Mouse (Mus musculus): Measurements from ENCODE around the gene Pde11a.
"Not testable (repeated sequence)": the region's sequence is repeated elsewhere in the genome, so short reads cannot be mapped to it uniquely, and the experiment has no call there.

Pde11a gene

DNA sequence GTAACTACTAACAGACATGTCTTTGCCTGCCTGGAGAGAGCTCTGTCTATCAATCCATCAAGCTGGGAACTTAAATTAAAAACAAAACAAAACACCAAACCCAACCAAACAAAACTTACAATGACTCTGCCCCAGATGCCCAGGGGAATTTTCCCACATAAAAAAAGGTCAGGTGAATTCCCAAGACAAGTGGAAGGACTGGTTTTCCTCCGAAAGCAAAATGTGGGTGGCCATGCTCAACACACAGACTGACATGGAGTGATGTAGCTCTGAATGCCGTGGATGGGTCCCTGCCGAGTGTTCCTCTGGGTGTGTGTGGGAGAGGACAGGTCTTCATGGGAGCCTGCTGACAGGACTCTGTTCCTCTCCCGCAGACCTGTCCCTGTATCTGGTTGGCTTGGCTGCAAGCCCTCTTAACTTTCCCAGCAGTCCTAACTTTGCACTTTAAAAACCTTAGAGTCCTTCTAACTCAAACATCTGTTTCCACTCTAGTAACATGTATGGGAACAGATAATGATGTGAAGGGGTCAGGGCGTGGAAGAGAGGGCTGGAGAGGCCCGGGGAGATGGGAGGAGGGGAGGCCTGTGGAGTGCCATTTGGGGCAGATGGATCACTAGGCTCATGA lies 346.9 kb downstream of the Pde11a start:
- no peak for DNase-seq (ENCODE audit: low spot score in 2 of 2)

DNA sequence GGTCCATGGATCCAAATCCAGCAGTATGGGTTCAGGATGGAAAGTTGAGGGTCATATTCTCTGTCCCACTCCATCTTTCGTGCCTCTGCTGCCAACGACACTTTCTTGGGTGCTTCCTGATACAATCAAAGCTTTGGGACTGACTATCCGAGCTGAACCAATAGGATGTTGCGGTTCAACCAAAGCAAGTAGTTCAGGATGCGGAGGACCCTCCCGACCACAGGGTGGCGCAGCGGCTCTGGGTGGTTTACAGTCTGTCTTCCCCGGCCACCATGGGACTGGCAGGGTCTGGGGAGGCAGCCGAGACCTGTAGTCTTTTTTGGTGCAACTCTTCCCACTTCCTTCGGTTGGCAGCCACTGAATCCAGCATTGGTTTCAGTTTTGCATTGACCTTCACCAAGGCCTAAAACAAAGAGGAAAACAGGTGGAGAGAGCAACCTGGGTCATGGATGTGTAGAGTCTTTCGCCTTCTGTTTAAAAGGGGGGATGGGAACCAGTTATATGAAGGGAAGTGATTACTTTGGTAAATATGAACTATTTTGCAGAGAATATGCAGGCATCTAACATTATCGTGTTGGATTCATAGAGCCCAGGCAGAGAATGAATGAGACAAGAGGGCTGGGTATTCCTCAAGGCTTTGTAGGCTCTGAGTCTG lies 347.6 kb downstream of the Pde11a start:
- DNase-seq (ENCODE audit: low spot score in 2 of 2) = peak; percentile 47 to 61

DNA sequence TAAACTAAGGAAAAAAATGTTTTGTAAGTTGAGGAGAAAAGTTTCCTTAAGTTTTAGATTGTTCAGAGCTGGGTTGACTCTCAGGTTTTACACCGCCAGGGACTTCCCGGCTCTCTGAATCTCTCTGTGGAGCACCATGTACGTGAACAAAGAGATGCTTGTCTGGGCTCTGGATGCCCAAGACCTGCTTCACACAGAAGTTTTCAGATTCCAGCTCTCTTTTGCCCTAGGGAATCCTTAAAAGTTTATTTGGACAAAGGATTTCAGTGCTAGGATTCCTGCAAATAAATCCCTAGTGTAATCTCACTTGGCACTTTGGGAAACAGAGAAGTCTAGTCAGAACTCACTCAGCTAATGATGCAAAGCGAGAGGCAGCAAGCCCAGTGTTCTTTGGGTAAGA lies 348.9 kb downstream of the Pde11a start:
- DNase-seq (ENCODE audit: low spot score in 2 of 2) = no peak

DNA sequence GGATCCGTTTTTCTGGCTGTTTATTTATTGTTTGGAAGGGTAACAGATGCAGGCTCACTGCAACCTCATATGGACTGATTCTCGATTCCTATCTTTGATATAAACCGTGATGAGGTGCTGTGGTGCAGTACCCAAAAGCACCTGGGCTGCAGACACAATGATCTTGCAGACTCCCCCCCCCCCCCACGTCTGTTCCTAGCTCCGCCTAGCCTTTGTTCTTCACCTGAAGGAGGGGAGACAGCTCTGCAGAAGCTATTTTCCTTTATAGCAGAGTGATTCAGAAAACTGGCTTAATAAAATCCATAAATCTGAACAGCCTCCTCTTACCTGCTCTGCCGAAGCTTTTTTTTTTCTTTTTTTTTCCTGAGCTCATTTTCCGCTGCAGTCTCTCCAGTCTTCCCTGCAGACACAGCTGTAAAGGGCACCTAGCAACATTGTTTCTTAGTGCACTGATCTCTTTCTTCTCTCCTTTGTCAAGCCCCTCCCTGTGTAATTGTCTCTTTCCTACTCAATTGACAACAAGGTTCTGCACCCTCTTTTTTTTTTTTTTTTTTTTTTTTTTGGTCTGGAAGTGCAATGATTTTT lies 349.7 kb downstream of the Pde11a start:
- no peak for DNase-seq (ENCODE audit: low spot score in 2 of 2)

DNA sequence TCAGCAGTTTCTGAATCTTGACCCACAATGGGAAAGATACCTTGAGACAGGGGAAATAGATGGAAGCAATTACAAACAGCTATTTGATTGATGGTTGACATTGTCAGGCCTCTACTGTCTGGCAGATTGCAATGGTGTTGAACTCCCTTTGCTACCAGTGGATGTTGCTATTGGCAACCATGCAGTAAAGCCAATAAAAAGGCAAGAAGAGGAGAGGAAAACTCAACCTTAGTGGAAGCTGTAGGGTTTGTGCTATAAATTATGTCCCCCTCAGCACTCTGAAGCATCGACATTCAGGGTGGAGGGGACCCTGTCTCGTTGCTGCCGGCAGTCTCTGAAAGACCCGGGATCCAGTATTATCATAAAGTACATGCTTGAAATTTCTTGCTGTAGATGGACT lies 350.2 kb downstream of the Pde11a start:
- DNase-seq (ENCODE audit: low spot score in 2 of 2) = no peak

DNA sequence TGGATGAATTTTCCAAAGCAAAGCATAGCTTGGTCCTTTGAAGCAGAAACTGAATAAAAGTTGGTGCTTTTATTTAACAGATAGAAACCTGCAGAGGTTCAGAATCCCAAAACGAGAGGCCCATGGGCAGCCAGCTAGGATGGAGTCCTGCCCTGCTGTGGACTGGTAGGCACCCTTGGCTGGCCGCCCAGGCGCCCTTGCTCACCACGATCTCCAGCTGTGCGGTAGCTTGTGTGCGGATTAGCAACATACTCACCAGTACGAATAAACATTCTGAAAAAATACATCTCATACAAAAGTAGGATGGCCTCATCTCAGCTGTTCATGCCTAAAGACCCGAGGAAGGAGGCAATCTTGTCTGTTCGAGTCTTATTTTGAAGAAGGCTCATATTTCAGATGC lies 350.8 kb downstream of the Pde11a start:
- no peak for DNase-seq (ENCODE audit: low spot score in 2 of 2)

DNA sequence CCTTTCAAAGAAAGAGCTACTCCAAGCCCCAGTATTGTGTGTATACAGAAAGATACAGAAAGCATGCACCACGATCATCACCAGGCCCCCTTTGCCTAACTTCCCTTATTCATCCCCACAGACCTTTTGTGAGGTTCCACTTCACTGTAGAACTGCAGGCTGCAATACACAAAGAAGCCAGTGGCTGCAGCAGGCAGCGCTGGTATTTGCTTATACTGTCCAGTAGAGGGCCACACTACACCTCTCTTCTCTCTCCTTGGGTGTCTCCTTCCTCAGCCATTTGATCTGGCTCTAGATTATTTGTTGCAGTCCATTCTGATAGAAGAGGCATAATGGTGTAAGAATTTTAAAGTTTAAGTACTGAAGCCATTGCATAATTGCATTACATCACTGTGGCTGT lies 353.4 kb downstream of the Pde11a start:
- DNase-seq (ENCODE audit: low spot score in 2 of 2) = peak in 1 of 2 experiments; percentile 71

DNA sequence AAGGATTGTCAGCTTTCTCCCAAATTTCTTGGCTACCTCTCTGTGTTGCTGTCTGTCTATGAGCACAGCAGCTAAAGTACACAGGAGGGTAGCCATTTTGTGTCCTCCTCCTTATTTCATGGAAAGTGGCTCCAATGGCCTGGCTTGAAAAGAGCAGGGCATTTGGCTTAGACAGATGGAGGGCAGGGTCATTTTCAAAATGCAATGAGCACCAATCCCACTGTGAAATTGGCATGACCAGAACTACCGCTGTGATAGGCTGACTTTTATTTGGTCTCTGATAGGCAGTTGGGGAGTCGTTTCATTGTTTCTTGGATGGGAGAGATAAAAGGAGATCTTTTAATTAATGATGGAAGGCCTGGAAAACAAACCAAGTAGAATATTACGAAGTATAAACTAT lies 354.7 kb downstream of the Pde11a start:
- DNase-seq (ENCODE audit: low spot score in 2 of 2) = no peak

DNA sequence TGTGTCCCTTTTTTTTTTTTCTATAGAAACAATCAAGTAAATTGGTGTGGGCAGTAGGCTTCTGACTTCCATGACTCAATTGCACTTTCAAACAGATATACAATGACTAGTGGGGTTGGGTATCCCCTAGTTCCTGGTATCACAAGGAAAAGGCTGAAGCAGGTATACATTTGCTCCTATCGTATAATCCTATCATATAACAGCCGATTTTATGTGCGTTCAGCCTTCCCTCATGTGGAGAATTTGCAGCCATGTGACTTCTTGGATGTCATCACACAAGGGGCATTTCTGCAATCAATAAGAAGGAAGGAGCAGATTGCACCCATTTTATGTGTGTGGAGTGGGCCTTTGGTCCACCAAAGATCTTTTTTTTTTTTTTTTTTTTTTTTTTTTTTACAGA lies 355.5 kb downstream of the Pde11a start:
- DNase-seq (ENCODE audit: low spot score in 2 of 2) = no peak

DNA sequence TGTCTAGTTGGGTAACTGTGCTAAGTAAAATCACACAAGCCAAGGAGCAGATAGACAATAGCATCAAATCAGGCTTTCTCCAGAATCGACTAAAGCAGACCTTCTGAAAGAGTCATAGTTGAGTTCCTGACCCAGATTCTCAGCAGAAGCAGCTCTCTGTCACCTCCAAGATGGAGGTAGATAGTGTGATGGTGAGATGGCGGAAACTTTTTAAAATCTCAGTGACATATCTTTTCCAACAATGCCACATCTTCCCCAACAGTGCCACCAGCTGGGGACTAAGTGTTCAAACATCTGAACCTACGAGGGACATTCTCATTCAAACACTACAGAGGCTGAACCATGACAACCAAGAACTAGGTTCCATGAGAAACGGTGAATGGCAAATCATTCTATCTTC lies 355.9 kb downstream of the Pde11a start:
- DNase-seq (ENCODE audit: low spot score in 2 of 2) = no peak

DNA sequence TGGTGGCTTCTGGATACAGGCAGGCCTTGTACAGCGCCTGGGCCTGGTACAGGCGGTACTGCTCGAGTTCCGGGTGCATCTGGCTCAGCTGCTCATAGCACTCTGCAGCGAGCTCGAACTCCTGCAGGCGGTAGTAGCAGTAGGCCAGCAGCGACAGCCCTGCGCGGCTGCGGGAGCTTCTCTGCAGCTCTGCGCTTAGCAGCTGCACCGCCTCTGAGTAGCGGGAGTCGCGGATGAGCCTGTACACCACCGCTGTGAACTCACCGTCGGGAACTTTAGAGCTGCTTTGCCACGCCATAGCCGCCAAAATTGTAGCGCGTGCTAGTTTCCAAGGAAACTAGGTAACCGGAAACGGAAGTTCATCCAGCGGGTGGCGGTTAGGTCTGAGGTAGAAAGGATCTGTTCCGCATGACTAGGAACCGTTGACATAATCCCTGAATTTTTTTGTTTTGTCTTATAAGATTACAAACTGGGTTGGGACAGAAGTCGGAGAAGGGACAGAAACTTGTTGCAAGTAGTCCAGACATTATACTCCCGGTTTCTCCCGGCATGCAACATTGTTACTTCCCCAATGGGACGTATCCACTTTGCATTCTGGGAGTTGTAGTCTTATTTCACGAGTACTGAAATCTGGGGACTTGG lies 357.0 kb downstream of the Pde11a start, which contains the start of gene Ttc30a1:
Gene Ttc30a1, minus strand, starts transcription at position 528 of the 642 bp plus-strand sequence.
- peak; percentile 54 to 79 for DNase-seq (ENCODE audit: low spot score in 2 of 2)

DNA sequence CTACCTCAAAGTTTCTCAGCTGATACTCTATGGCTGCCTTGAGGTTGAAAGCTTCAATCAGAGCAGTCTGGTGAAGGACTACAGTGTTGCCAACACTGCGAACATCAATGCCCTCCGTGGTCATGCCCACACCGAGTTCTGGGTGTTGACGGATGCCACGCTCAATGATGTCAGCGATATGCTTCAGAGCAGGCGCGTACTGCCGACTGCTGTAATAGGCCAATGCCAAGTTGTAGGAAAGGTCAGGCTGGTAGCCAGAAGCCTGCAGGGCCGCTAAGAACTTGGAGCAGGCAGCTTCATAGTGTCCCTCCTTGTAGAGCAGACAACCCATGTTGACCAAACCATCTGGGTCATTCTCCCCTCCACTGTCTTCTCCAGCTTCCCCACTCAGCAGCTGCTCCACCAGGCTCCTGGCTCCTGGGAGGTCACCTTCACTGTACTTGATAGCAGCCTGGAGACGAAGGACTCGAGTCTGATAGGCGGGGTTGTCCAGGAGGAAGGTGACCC lies 357.6 kb downstream of the Pde11a start:
- DNase-seq (ENCODE audit: low spot score in 2 of 2) = not testable (repeated sequence)

DNA sequence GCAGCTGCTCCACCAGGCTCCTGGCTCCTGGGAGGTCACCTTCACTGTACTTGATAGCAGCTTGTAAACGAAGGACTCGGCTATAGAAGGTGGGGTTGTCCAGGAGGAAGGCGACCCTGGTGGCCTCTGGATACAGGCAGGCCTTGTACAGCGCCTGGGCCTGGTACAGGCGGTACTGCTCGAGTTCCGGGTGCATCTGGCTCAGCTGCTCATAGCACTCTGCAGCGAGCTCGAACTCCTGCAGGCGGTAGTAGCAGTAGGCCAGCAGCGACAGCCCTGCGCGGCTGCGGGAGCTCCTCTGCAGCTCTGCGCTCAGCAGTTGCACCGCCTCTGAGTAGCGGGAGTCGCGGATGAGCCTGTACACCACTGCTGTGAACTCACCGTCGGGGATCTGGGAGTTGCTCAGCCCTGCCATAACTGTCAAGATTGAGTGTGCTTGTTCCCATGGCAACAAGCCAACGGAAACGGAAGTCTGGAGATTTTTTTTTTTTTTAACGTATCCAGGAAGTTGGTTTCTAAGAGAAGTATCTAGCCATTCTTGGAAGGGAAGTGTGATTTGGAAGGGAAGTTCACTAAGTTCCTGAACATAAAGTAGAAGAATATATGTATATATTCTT lies 360.7 kb downstream of the Pde11a start, which contains the start of gene Ttc30a2:
Gene Ttc30a2, minus strand, starts transcription at position 419 of the 617 bp plus-strand sequence.
- not testable (repeated sequence) for DNase-seq (ENCODE audit: low spot score in 2 of 2)

DNA sequence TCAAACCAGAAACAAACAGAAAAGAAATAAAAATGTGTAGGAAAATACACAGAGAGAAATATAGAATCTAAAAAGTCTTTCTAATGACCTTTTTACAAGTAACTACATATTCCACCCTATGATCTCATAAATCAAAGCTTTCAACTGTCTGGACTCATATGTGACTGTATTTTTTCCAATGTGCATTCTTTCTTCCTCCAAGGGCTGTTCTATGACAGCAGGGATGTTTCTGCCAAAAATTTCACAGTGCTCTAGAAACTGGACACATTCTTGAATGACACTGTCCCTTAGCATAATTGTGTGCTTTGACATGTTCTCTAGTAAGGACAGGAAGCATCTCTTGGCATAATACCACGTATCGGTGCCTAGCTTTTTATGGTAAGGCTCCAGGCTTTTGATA lies 362.5 kb downstream of the Pde11a start:
- DNase-seq (ENCODE audit: low spot score in 2 of 2) = not testable (repeated sequence)

DNA sequence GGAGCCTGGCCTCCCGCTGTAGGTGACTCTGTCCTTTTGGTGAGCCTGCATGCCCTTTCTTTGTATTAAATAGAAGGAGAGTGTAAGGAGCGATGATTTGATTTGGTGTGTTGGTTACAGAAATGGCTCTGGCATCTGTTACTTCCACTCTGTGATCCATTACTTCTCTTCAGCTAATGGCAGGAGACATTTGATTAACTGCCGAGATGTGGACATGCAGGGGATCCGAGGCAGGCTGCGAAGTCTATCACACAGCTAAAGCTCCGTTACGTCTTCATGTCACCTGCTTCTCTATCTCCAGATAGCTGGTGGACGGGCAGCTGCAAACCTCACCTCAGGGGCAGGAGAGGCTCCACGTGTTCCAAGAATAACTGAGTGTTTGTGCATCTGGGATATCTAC lies 364.4 kb downstream of the Pde11a start:
- no peak for DNase-seq (ENCODE audit: low spot score in 2 of 2)

DNA sequence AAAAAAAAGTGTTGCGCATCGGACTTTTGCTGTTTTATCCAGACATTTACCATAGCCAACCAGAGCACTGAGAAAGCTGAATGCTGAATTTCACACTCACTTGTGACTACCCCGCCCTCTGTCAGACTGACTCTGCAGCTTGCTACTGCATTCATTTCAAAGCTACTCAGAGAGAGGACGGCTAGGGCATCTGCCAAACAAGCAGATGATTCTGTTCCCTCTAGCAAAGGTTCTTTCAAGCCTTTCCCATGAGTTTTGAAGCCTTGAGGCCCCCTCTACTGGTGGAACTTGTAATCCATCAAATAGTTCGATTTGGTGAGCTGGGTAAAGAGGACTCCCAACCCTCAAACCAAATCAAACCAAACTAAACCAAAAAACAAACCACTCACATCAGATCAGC lies 373.6 kb downstream of the Pde11a start:
- peak; percentile 57 to 58 for DNase-seq (ENCODE audit: low spot score in 2 of 2)

DNA sequence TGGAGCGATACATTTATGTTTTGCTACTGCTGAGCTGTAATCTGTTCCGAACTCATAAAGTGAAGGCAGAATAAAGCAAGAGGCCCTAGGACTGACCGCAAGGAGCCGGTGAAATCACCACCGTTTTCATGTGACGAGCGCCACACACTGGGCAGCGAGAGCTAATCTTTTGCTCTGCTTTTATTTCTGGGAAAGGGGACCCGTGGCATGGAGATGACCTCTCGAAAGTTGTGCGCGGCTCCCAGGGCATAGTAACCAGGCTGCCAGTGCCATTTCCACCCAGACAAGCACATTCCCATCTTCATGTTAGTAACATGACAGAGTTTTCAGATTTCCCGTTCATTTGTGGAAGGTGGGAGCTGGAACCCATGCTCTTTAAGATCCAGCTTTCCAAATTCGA lies 374.1 kb downstream of the Pde11a start:
- DNase-seq (ENCODE audit: low spot score in 2 of 2) = peak in 1 of 2 experiments; percentile 48

DNA sequence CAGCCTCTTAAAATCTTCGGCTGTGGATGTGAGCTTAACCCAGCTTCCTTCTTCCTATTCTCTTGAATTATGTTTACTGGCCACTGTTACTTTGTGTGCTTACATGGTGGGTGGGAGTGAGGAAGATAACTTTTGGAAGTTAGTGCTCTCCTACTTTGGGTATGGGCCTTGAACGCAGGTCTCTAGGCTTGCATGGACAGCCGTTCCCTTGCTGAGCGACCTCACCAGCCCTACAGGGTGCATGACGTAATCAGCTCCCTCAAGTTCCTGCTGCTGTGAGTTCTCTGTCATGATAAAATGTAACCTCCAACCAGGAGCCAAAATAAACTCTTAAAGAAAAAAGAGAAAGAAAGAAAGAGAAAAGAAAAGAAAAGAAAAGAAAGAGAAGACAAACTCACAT lies 374.5 kb downstream of the Pde11a start:
- DNase-seq (ENCODE audit: low spot score in 2 of 2) = no peak

DNA sequence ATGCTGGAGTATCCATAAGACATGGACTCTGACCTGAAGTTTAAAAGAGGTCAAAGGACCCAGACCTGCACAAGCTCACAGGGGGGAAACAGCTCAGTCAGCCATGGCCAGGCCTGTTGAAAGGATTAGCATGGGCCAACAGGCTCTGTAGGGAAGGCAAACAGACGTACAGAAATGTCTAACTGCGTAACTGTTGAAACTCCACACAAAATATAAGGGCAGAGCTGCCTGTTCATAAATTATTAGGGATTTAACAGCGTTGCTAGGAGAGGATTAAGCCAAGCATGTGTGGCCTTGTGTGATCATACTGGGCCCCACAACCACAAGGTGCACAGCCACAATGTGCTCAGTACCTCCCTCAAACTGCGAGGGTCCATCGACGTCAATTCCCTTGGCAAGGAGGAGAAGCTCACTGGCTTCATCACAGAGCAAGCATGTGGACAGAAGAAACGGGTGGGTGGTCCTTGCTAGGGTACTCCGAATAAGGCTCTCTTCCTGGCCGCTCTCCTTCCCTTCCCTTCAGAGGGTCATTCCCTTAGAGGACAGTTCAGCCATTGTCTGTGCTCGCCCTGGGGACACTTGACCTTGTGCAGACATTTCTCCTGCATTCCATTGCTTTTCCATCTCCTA lies 375.2 kb downstream of the Pde11a start:
- no peak for DNase-seq (ENCODE audit: low spot score in 2 of 2)

DNA sequence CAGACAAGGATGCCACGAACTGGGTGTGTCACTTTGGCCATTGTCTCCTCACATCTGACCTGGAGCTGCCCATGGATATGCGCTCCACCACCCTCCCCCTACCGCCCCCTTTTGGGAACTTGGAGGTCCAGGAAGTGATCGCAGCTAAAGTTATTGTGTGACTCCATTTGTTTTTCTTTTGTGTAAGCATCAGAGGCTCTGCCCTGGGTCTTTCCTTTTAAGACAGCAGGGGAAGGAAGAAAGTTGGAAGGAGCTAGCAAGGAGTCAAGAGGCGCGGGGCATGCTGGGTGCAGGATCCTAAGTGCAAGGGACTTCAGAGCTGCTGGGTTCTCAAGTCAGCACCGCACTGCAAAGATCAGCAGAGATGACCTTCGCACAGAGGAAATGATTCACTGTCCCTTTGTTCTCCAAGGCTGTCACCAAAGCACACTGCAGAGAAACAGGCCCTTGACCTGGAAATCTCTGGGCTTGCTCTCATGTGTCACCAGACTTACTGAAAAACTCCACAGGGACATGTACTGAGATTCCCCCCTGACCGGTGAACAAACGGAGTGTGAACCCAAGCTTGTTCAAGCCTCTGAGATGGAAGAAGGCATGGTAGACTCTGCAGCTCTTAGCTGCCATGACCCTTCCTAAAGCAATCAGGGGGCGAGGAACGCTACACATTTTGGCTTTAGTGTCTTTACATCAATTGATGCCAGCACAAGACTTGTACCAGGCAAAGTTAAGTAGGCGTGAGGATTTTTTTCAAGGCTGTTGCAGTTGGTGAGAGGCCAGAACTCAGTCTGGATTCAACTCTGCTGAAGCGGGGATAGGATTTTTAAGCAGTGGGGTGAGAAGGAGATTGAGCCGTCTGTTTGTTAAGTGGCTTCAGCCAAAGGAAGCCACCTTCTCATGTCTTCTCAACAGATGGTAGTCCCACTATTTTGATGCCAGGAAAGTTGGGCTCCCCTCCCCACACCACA lies 377.9 kb downstream of the Pde11a start:
- no peak for DNase-seq (ENCODE audit: low spot score in 2 of 2)

Measured in frontal cortex, postnatal 10 days (tissue).